Mouse (Mus musculus) lung, embryonic 14.5 days (tissue): ENCODE results near the gene Tppp. TPM values are rescaled to one million over a fixed set of nuclear protein-coding genes. Genes with fewer than 3 reads are reported as not detected.
"Not testable (repeated sequence)": the region's sequence is repeated elsewhere in the genome, so short reads cannot be mapped to it uniquely, and the experiment has no call there.

Experiments
- ATAC-seq: fragments of 200-750 bp; cut with Nextera tagmentation; 2 replicates; pipeline ENCODE4 v1.8.0; 2017; ENCODE audit warnings: mild to moderate bottlenecking, moderate TSS enrichment, moderate library complexity; ENCODE audit not compliant: insufficient read depth
- DNase-seq: peaks from one replicate; pipeline ENCODE4 v3.0.0-alpha.2; 2015
- H3K27ac ChIP-seq: fragments of 300-500 bp; sonication (generic); 2 replicates; pipeline ENCODE4 v1.5.1; 2014; ENCODE audit warnings: low read depth, mild to moderate bottlenecking, moderate library complexity
- H3K27me3 ChIP-seq: fragments of 300-500 bp; sonication (generic); 2 replicates; pipeline ENCODE4 v1.6.1; 2014; ENCODE audit warnings: low read length, control low read depth; ENCODE audit not compliant: insufficient read depth
- H3K36me3 ChIP-seq: fragments of 300-500 bp; sonication (generic); 2 replicates; pipeline ENCODE4 v1.6.1; 2014; ENCODE audit warnings: control low read depth; ENCODE audit not compliant: insufficient read depth
- H3K4me1 ChIP-seq: fragments of 300-500 bp; sonication (generic); 2 replicates; pipeline ENCODE4 v1.6.1; 2014; ENCODE audit warnings: antibody characterized with exemption, control low read depth; ENCODE audit not compliant: insufficient read depth
- H3K4me2 ChIP-seq: fragments of 300-500 bp; sonication (generic); 2 replicates; pipeline ENCODE4 v1.6.1; 2014; ENCODE audit warnings: mild to moderate bottlenecking
- H3K4me3 ChIP-seq: fragments of 300-500 bp; sonication (generic); 2 replicates; pipeline ENCODE4 v1.5.1; 2014; ENCODE audit warnings: low read depth, low read length
- H3K9ac ChIP-seq: fragments of 300-500 bp; sonication (generic); 2 replicates; pipeline ENCODE4 v1.6.1; 2014
- H3K9me3 ChIP-seq: fragments of 300-500 bp; sonication (generic); 2 replicates; pipeline ENCODE4 v1.6.1; 2016; ENCODE audit warnings: low read depth, low read length, control low read depth
- CTCF ChIP-seq: IDR thresholded peaks from 2 replicates; pipeline ENCODE4 v1.5.1; 2016; ENCODE audit warnings: antibody characterized with exemption, low read depth
- WGBS: fragments of 180-500 bp; shearing (Covaris S2); extraction: QIAGEN DNeasy Blood & Tissue Kit; methylation state at CpG from one replicate; pipeline ENCODE4 v1.1.7; 2014; 5-methylcytosine and 5-hydroxymethylcytosine counted together
- polyA plus RNA-seq: library from polyadenylated mRNA; unstranded; fragments of >200 nt; fragmentation: Nextera tagmentation; extraction: Ambion mirVana; gene quantifications from 2 replicates; pipeline ENCODE4 v1.2.1, GENCODE M21; 2014

Tppp gene
- polyA plus RNA-seq, 1 experiment from 2014 or later, result 1.4 TPM

- no peak overlapping the region for H3K4me2 ChIP-seq
- H3K27ac ChIP-seq, result no peak overlapping the region
- no peaks in the 10 kb centered on the region for H3K27me3 ChIP-seq
- H3K4me1 ChIP-seq, result no peaks in the 10 kb centered on the region
- H3K9ac ChIP-seq, result no peak overlapping the region
- DNase-seq (no peak), ATAC-seq (no peak)
- H3K36me3 ChIP-seq, result no peaks in the 10 kb centered on the region
- H3K9me3 ChIP-seq, result no peaks in the 10 kb centered on the region
- TF ChIP-seq CTCF, result no peak
- 83% methylated on average over 5 of the region's 5 CpGs for WGBS
- H3K4me3 ChIP-seq, result no peak overlapping the region
Observed at GRCm38 (mm10) chr13:73976935-73977334, 32.3 kb upstream of the Tppp start.

- Histone ChIP-seq H3K9ac (no peak overlapping the region), H3K27ac (no peak overlapping the region), H3K9me3 (no peaks in the 10 kb centered on the region), H3K4me1 (no peaks in the 10 kb centered on the region), H3K4me3 (no peak overlapping the region), H3K4me2 (no peak overlapping the region), H3K36me3 (no peaks in the 10 kb centered on the region), H3K27me3 (no peaks in the 10 kb centered on the region)
- ATAC-seq (no peak), DNase-seq (no peak)
- TF ChIP-seq CTCF, result no peak
- WGBS, result 76% methylated on average over 5 of the region's 5 CpGs
Observed at GRCm38 (mm10) chr13:73990325-73990724, 18.9 kb upstream of the Tppp start.

- Histone ChIP-seq H3K4me1 (no peaks in the 10 kb centered on the region), H3K27ac (no peak overlapping the region), H3K4me2 (no peak overlapping the region), H3K9me3 (no peaks in the 10 kb centered on the region), H3K27me3 (no peaks in the 10 kb centered on the region), H3K9ac (no peak overlapping the region), H3K36me3 (no peaks in the 10 kb centered on the region), H3K4me3 (no peak overlapping the region)
- 36% methylated on average over 2 of the region's 2 CpGs for WGBS
- ATAC-seq (no peak), DNase-seq (no peak)
- no peak for TF ChIP-seq CTCF
Observed at GRCm38 (mm10) chr13:73990761-73991160, 18.4 kb upstream of the Tppp start.

GRCm38 (mm10) chr13:73991267-73991666, 17.9 kb upstream of the Tppp start:
- Histone ChIP-seq H3K36me3 (no peaks in the 10 kb centered on the region), H3K4me2 (no peak overlapping the region), H3K4me3 (no peak overlapping the region), H3K9me3 (no peaks in the 10 kb centered on the region), H3K27ac (no peak overlapping the region), H3K4me1 (no peaks in the 10 kb centered on the region), H3K27me3 (no peaks in the 10 kb centered on the region), H3K9ac (no peak overlapping the region)
- DNase-seq (no peak), ATAC-seq (no peak)
- no peak for TF ChIP-seq CTCF
- WGBS, result 77% methylated on average over 5 of the region's 5 CpGs

- Histone ChIP-seq H3K4me1 (no peaks in the 10 kb centered on the region), H3K27me3 (no peaks in the 10 kb centered on the region), H3K9ac (no peak overlapping the region), H3K4me3 (no peak overlapping the region), H3K36me3 (no peaks in the 10 kb centered on the region), H3K4me2 (no peak overlapping the region), H3K9me3 (no peaks in the 10 kb centered on the region), H3K27ac (no peak overlapping the region)
- DNase-seq (no peak), ATAC-seq (no peak)
- WGBS, result 76% methylated on average over 4 of the region's 4 CpGs
- TF ChIP-seq CTCF, result no peak
Observed at GRCm38 (mm10) chr13:73996456-73996855, 12.8 kb upstream of the Tppp start.

DNA sequence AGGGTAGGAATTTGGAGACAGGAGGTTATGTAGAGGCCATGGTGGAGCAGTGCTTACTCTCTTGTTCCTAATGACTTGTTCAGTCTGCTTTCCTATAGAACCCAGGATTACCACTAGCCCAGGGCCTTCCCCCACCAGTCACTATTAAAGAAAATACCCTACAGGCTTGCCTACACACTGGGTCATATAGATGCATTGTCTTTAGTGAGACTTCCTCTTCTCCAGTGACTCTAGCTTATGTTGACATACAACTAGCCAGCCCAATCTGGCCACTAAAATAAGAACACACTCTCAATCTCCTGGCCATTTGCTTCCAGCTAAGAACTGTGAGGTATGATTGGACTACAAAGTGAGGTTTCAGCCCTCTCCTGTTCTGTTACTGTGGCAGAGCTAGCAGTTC, 8.7 kb upstream of the Tppp start:
- DNase-seq, result no peak
- no peak for ATAC-seq
- Histone ChIP-seq H3K4me3 (no peak overlapping the region), H3K9me3 (no peaks in the 10 kb centered on the region), H3K27ac (no peak overlapping the region), H3K27me3 (no peaks in the 10 kb centered on the region), H3K4me1 (no peaks in the 10 kb centered on the region), H3K36me3 (no peaks in the 10 kb centered on the region), H3K4me2 (no peak overlapping the region), H3K9ac (no peak overlapping the region)
- TF ChIP-seq CTCF, result no peak

DNA sequence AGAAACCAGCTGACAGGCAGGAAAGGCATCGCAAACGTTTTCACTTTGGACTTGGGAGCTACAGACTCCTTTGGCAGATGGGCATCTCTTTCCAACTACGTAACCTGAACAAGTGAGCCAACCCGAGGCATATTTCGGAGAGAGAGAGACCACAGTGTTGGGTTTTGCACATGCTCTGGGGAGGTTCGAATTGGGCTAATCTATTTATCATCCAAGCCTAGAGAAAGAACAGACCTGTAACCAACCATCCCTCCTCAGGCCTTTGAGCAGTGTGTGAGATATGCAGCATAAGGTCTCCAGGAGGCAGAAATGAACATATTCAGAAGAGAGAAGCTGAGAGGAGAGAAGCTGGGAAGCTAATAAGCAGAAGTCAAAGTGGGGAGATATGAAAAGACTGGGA, 8.2 kb upstream of the Tppp start:
- Histone ChIP-seq H3K9ac (no peak overlapping the region), H3K36me3 (no peaks in the 10 kb centered on the region), H3K9me3 (no peaks in the 10 kb centered on the region), H3K4me2 (no peak overlapping the region), H3K27me3 (no peaks in the 10 kb centered on the region), H3K27ac (no peak overlapping the region), H3K4me3 (no peak overlapping the region), H3K4me1 (no peaks in the 10 kb centered on the region)
- 76% methylated on average over 6 of the region's 6 CpGs for WGBS
- DNase-seq (no peak), ATAC-seq (no peak)
- no peak for TF ChIP-seq CTCF

GRCm38 (mm10) chr13:74001492-74001891, 7.7 kb upstream of the Tppp start:
- no peaks in the 10 kb centered on the region for H3K4me1 ChIP-seq
- H3K9ac ChIP-seq, result no peak overlapping the region
- DNase-seq, result peak; percentile 8
- no peaks in the 10 kb centered on the region for H3K36me3 ChIP-seq
- H3K27me3 ChIP-seq, result no peaks in the 10 kb centered on the region
- no peak overlapping the region for H3K4me3 ChIP-seq
- 43% methylated on average over 4 of the region's 4 CpGs for WGBS
- no peak overlapping the region for H3K4me2 ChIP-seq
- no peak overlapping the region for H3K27ac ChIP-seq
- ATAC-seq, result no peak
- no peaks in the 10 kb centered on the region for H3K9me3 ChIP-seq
- no peak for TF ChIP-seq CTCF

DNA sequence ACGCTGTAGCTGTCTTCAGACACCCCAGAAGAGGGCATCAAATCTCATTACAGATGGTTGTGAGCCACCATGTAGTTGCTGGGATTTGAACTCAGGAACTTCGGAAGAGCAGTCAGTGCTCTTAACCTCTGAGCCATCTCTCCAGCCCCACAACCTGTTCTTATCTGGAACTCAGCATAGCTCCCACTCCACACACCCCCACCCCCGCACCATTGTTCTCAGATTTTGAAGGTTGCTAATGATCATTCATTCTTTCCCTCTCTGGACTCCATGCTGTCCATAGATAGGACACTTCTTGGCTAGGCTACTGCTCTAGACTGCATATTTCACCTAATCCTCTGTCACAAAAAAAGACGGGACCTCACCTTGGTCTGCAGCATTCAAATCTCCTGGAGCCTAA, 2.3 kb upstream of the Tppp start:
- H3K9me3 ChIP-seq, H3K4me1 ChIP-seq, DNase-seq, H3K4me3 ChIP-seq, H3K36me3 ChIP-seq, H3K9ac ChIP-seq, H3K27ac ChIP-seq, ATAC-seq, H3K4me2 ChIP-seq: not testable (repeated sequence)
- peaks cover 29% of the 10 kb centered on the region for H3K27me3 ChIP-seq
- 81% methylated on average over 4 of the region's 4 CpGs for WGBS

DNA sequence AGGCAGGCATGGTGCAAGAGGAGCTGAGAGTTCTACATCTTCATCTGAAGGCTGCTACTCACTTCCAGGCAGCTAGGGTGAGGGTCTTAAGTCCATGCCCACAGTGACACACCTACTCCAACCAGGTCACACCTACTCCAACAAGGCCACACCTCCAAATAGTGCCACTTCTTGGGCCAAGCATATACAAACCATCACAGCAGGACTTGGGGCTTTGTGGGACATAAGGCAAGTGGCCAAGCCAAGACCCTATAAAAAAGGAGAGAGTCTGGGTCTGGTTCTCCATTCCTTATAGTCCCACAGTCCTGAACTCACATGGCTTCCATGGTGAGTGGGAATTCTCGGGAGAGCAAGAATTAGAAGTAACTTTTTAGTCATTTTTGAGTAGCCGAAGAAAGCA, 991 bp upstream of the Tppp start:
- Histone ChIP-seq H3K27me3 (peaks cover 29% of the 10 kb centered on the region), H3K4me2 (0 out of 2 replicates have a peak overlapping the region, but pooled peaks have one; percentile 99)
- H3K4me1 ChIP-seq, H3K36me3 ChIP-seq, H3K9me3 ChIP-seq, H3K27ac ChIP-seq, ATAC-seq, DNase-seq, H3K4me3 ChIP-seq, H3K9ac ChIP-seq: not testable (repeated sequence)
- 61% methylated on average over 2 of the region's 2 CpGs for WGBS
